Mouse (Mus musculus): ENCODE results near the gene Lpp.

Lpp gene

DNA sequence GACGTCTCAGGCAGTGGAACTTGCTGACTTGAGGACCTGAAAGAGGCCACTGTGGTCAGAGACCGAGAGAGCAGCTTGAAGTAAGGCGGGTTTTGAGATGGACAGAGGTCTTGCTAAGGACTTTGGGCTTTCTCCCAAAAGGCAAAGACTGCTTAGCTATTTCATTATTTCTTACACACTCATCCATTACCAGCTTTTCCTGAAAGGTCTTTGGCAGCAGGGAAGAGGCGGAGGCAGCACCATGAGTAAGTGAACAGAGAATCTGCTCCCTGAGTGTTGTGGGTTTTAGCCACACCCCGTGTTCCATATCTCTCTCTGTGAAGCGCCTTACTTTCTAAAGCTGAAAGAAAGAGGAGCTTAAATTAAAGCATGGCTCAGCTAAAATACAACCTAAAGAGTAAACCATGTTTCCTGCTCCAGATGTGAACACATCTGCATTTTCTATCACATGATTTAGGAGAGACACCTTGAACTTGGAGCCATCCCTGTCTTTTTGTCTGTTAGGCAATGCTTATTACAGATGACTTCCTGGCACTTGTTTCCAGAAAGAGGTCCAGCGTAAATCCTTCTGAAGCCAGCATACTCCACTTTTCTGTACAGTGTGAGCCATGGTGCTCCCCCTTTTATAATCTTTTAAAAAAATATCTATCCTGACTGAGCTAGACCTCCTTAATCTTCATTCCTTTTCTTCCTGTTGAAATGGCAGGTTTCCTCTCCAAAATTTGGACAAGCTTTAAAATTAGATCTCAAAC, 520.5 kb downstream of the Lpp start:
- DNase-seq (ENCODE audit: extremely low spot score, low spot score): no peak

DNA sequence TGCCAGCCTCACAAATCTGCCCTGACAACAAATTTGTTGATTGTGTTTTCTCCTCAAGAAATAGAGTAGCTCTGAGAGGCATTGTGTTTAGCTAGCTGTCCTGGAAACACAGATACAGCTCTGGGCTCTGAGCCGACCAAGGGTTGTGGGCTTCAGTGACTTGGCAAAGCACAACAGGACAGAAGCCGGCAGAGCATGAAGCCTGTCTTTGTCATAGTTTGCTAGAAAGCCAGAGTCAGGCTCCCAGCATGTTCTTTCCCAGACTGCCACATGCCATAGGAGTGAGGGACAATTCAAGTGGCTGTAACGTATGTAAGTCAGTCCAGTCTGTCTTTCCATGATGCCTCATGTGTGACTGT, 521.1 kb downstream of the Lpp start:
- DNase-seq (ENCODE audit: extremely low spot score, low spot score): no peak

DNA sequence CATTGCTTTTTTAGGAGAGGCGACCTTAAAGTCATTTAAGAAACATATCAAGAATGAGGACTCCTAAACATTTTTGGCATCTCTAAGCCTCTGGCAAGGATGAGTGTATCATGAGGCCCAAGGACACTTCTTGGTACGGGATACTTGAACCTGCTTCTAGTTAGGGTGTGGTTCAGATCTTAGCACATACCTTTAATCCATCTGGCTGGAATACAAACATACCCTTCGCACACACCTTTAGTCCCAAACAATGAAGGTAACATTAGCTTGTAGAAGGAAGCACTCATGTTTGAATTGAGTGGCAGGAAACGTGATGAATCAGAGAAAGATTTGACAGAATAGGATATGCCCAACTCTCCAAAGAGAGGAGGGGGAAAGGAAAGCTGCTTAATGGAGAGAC, 522.2 kb downstream of the Lpp start:
- no peak for DNase-seq (ENCODE audit: extremely low spot score, low spot score)

DNA sequence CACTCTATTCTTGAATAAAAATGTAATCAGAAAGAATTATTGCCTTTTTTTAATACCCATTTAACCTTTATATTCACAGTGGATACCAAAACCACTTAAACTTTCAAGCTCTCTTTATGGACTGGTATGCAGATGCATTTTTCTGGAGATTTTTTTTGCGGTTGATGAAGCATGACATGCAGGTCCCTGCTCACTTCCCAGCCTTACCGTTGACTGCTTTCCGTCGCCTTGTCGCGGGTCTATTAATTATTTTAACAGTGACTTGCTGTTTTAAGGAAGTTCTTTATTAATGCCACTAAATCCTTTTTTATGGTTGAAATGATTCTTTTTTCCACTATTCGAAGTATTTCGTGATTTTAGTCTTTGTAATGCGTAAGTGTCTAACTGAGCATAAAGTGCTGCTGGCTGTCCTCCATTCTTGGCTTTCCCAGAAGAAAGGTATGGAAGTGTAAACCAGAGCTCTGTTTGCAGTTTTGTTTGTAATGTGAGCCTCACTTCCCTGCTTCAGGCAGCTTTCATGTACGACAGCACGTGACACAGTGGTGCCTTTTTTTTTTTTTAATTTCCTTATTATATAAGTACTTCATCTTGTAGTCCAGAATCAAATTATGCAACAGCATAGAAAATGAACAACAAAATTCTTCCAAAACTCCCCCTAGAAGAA, 526.2 kb downstream of the Lpp start:
- DNase-seq (ENCODE audit: extremely low spot score, low spot score): no peak

DNA sequence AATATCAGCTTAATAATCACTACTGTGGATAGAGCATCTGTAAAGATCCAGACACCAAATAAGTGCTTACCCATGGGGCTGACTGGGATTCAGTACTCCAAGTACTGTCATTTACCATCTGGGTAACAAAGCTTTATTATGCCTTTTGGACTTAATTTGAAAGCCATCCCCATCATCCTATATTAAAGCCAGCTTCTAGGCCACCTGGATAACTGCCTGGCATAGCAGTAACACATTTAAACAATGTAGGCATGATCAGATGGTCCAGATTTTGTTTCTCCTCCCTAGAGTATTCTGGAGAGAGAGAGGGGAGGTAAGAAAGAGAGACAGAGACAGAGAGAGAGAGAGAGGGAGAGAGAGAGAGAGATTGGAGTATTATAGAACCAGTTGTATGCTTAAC, 536.8 kb downstream of the Lpp start:
- no peak for DNase-seq (ENCODE audit: extremely low spot score, low spot score)

DNA sequence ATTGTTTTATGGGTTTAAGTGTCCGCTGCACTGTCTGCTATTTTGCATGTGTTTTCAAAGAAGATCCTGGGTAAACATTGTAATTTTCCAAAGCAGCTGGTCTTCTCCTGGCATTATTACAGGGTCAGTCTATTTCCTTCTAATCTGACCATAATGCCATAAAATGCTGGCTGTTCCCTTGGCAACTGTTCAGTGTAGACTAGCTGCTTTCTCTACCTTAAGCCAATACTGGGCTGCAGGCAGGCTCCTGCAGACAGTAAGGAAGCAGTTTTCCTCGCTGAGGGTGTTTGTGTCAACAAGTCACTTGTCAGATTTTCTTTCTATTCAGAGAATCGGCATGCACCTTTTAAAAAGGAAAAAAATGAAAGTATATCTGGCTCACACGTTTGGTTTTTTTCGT, 537.3 kb downstream of the Lpp start:
- no peak for DNase-seq (ENCODE audit: extremely low spot score, low spot score)

DNA sequence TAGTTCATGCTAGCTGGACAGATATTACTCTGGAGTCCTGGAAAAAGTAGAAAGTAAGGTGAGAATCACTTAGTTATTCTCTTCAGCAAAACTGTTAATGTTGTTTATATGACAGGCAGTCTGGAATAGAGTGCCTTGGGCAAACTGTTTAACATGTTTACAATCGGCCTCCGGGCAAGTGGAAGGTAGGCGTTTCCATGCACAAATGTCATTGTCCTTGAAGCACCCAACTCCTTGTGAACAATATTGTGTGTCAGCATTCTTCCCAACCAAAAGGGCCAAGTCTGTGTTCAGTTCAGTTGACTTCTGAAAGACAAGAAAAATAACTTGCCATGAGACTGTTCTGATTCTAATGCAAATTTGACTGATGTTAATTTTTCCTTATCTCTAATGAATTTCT, 539.5 kb downstream of the Lpp start:
- DNase-seq (ENCODE audit: extremely low spot score, low spot score): no peak

DNA sequence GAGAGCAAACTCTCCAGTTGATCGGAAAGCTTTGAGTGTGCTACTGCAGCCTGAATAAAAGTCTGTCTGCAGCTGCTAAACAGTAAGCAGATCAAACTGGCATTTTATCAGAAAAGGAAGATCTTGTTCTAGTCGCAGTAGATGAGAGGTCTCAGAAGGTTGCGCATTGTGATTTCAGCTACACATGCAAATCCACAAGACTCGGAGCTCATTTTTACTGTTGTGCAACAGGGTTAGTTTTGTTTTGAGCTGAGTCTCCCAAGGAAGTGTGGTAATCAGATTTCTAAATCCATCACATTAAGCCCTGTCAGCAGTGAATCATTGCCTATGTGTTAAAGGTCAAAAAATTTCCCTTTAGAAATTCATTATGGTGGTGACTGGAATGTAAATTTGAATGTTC, 540.4 kb downstream of the Lpp start:
- DNase-seq (ENCODE audit: extremely low spot score, low spot score): no peak

DNA sequence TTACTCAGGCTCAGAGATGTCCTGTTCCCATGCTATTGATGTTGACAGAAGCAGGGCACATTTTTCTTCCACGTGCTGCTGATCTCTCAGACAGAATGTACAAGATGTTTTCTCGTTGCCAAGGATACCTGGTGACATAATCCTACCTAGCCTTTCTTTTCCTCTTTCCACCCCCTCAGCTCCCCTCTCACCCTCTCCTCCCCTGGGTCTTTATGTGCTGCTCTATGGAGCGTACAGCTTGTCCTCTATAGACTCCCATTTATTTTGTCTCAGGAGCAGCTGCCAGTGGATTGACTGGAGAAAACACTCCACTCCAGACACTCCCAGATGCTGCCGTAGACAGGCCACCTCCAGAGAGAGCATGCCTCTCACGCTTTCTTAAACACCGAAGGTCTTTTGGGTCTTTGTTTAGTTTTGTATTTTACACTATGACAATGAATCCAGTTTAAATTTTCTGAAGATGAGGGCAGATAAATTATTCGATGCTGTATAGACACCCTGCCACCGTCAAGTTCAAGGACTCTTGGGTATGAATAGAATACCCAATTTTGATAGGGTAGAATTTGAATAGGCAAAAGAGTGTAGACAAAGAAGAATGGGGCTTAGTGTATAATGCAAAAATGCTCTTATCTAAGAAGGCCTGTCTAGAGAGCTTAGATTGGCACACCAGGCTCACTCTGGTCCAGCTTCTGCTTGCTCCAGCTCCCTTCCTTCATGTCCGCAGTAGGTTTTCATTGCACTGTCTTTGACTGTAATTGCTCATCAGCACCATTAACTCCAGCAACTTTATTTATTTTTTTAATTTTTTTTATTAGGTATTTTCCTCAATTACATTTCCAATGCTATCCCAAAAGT, 548.2 kb downstream of the Lpp start:
- DNase-seq (ENCODE audit: extremely low spot score, low spot score): no peak

DNA sequence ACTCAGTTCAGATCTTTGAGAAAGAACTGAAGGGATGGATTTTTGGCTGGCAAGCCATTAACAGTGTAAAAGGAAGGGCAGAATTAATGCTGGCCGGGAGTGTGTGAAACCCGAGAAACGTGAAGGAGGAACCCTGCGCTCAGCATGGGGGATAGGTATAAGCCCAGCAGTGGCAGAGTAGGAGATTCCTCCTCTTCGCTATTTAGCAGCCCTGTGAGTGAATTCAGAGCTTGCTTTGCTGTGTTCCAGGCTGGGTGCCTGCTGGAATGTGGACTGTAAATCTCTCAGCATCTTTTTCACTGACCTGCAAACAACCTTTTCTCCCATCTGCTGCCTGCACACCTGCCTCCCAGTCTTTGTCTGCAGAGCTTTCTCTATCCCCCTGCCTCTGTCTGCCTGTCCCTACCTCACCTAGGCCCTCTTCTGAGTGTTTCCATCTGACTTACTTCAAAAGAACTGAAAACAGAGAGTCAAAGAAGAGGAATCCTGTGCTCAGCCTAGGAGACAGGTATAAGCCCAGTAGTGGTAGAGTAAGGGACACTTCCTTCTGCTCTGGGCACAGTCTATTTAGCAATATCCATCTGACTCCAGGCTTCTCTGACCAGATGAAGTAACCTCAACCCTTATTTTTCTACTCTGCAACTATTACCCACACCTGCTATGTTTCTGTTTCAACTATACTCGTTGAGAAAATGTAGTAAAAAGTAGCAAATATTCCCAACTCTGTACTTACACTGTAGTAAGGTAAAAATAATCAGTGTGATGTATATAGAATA, 550.4 kb downstream of the Lpp start:
- DNase-seq (ENCODE audit: extremely low spot score, low spot score): no peak

DNA sequence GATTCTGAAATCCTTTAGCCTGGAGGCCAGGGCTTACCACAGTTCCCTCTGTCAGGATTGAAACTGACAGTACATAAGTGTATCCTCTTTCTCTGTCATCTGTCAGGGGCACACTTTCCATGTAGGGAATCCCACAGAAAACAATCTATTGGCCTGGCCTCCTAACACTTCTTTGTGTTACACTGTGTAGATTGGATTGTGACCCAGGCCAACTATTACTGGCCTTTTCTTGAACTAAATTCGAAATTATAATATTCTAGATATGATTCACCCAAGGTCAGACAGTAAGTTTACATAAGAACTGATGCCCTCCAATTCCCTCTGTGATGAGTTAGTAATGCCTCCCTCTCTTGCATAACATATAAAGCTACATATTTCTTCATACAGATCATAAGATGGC, 553.0 kb downstream of the Lpp start:
- no peak for DNase-seq (ENCODE audit: extremely low spot score, low spot score)

DNA sequence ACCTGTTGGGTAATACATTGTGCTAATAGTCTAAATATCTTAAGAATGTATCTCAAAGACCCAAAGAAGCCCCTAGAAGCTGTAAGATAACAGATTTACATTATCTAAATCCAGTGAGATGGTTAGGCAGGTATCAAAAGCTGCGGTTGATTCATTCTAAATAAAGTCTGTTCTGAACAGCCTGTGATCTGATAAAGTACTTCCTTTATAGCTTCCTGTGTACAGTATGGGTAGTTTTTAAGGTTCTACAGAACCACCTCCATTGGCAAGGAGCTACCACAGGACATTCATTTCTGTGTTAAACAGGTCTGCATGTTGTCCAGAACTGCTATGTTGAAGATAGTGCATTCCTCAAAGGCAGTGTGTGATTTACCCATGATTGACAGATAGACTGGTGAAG, 554.2 kb downstream of the Lpp start:
- DNase-seq (ENCODE audit: extremely low spot score, low spot score): no peak

DNA sequence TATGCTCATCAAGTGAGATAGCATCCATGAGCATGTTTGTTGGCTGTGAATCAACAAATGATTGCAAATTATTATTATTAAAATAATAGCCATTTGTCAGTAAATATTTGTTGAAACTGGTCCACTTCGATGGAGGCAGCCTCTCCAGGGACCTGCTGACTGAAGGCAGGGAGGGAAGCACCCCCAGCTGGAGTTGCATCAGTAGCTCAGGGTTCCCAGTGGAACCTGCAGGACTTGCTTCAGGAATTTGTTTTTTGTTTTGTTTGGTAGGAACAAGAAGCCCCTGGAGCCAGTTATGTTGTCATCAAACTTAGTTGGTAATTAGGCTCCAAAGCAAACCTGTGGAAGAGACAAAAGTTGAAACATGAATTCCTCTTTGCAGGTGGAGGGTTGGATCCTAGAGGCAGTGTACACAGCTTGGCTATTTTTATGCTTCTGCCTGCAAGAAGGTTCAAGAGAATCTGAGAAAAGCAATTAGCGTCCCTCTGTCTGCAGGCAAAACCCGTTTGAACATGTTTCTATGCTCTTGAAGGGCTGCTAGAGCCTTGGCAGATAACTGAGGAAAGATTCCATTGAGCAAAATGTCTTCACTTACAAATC, 554.9 kb downstream of the Lpp start:
- DNase-seq (ENCODE audit: extremely low spot score, low spot score): no peak

DNA sequence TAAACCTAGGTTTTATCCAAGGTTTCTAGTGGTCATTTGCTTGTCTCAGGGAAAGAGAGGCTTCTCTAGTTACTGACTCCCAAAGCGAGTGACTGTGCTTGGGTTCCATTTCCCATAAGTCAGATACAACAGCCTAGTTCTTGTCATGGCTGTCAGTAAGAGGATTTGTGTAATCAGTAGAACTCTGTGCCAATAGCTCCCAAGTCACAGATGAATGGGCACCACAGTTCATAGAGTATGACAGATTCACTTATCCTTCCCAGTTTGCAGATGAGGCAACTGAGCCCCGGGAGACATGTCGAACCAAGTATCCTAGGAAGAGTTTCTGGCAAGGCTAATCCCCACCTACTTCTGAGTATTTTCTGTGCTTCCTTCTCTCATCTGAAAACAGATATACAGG, 556.0 kb downstream of the Lpp start:
- DNase-seq (ENCODE audit: extremely low spot score, low spot score): no peak

DNA sequence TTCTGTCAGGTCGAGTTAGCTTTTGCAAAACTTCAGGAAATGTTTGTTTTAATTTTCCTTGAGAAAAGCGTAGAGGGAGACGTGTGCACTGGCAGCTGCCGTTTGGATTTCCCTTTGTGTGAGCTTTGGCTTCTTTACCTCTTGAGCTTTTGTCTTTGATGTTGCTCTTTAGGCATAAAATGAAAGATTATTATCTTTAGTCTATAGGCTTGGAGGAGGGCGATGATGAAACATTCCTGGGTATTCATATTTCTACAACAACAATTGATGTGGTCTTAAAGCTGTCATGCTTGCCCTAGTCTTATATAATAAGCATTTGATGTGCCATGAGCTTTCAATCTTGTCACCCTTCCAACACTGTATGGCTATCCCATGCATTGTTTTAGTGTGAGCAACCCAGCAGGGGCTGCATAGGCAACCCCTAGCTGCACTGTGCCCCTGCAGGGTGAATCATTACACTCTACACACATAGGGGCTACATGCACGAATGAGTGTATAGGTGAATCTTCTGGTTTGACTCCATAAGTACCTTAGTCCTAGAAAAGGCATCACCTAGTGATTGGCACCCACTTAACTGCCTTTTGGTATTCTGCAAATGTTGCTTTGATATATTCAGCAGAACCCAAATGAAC, 556.9 kb downstream of the Lpp start:
- DNase-seq (ENCODE audit: extremely low spot score, low spot score): no peak

DNA sequence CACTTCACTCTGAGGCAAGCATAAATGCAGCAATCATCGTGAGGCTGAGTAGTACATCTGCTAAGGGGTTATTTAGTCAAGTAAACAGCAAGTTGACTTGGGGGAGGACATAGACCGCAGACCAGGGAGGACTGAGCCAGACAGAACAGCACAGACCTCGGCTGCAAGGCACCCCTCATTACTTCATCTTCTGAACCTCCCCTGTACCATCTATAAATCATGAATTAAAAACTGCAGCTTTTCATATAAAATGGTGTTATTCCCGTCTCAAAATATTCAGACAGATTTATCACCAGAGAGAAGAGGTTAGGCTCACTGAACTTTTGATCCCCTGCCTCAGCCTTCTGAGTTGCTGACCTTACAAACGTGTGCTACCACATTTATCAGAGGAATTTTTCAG, 558.6 kb downstream of the Lpp start:
- DNase-seq (ENCODE audit: extremely low spot score, low spot score): no peak

DNA sequence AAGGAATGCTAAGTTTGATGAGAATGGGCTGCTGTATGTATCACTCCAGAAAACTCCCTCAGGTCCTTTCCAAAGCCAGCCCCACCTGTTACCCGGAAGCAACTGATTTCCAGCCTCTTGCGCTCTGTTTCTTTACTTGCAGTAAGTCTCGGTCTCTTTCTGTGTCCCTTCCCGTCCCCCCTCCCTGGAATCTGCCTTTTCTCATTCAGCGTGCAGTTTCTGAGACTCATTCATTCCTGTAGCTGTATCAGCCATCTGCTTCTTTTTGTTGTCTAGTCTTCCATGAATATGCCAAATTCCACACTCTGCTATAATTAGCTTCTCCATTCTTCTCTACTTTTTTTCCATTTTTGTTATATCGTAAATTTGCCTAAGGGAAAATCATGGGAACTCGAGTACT, 561.7 kb downstream of the Lpp start:
- no peak for DNase-seq (ENCODE audit: extremely low spot score, low spot score)

DNA sequence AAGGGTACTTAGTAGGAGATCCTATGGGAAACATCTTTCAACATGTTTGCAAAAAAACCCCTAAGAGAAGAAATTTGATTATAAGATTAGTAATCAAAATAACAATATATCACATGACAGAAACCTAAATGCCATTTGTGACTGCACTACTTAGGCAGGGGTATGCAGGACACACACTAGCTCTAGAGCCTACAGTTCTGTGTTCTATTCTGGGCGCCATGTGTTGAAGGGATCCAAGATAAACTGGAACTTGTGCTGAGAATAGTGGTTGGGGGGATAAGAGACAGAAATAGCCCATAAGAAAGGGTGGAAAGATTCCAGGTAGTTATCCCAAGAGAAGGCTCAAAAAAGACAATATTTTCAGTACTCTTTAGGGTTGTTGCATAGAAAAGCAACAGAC, 565.4 kb downstream of the Lpp start:
- no peak for DNase-seq (ENCODE audit: extremely low spot score, low spot score)

DNA sequence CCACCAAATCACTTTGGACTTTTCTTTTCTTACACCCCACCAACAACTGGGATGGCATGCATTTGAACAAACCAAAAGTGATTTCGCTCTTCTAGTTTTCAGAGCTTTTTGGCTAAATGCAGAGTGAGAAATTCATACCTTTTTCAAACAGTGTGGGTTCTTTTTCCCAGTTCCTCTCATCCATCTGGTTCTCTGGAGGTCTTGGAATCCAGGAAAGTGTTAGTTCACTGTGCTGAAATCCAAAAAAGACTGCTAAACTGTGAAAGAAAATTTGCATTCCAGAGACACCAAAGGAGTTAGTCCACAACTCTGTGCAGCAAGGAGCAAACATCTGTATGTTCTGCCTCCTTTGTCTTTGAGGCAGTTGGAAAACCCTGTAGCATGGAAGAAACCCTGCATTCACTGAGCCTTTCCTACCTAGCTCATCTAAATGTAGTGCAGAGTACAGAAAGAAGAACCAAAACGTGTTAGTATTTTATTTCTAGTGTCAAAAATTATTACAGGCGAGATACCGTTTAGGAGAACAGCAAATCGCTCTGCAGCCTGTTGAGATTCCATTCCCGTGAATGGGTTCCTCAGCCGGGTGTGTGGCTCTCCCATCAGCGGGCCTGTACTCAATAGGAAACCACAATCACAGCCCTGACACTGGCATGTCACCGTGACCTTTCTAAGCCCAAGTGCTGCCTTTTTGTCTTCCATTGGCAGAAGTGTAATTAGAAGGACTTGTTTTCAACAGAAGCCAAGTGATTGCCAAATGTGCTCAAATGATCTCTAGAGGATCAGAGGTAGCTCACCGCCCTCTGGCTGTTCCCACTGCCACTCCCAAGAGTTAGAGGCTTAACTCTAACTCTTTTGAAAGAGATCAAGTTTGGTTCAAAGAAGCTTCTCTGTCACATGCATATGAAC, 567.8 kb downstream of the Lpp start:
- no peak for DNase-seq (ENCODE audit: extremely low spot score, low spot score)

DNA sequence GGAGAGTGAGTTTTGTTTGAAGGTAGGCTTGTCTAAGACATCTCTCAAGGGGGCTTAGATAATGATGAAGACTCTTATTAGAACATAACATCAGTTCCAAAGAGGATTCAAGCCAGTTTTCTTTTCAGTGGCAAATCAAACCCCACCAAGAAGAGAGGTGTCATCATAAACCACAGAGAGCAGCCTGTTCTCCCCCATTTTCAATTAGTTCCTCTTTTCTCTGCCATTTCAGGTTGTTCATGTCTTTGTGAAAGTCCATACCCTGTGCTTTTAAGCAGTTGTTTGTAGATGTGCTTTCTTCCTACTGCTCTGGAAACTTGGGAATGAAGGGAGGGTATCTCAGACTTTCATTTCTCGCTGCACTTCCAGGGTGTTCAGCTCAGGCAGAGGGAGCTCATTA, 571.0 kb downstream of the Lpp start:
- no peak for DNase-seq (ENCODE audit: extremely low spot score, low spot score)
